In genomic region chr9:96977287-96978145, GRCm38 (mm10) we compare ENCODE assay signal across 10 mouse cellular contexts. TPM values are rescaled to one million over a fixed set of nuclear protein-coding genes. Genes with fewer than 3 reads are reported as not detected.
DNase-seq lines count a peak whose midpoint lies in the region; ATAC-seq and TF ChIP-seq lines count a peak whose summit lies in the region.
"Had no signal": no experiment of that assay in that cellular context is flagged by ENCODE, and none has a peak within 500 bp of the region (broad histone marks: within the 10 kb centered on the region; RNA-seq: fewer than 3 reads in every experiment).

No protein-coding gene starts in this region.

- WGBS in liver, adult 2 months, result 35% methylated on average over 13 of the region's 13 CpGs
- 60% methylated on average over 13 of the region's 13 CpGs for WGBS in liver, postnatal 0 days (ENCODE audit: insufficient replicate concordance)
- WGBS in embryonic facial prominence, embryonic 14.5 days, result 38% methylated on average over 13 of the region's 13 CpGs
- 62% methylated on average over 13 of the region's 13 CpGs for WGBS in intestine, postnatal 0 days
- 41% methylated on average over 13 of the region's 13 CpGs for WGBS in neural tube, embryonic 15.5 days

- no peak overlapping the region for H3K4me2 ChIP-seq in liver, postnatal 0 days (ENCODE audit: low read depth, low read length)
- H3K4me2 ChIP-seq in embryonic facial prominence, embryonic 14.5 days (ENCODE audit: low read depth, low read length), result no peak overlapping the region
- no peak overlapping the region for H3K4me2 ChIP-seq in intestine, postnatal 0 days (replicated peaks; ENCODE audit: low read depth)
- no peak overlapping the region for H3K4me2 ChIP-seq in neural tube, embryonic 15.5 days
- H3K4me2 ChIP-seq: stomach, embryonic 15.5 days had no signal

- peak; percentile 47 for DNase-seq in liver, adult 2 months (ENCODE audit: extremely low read depth, low read depth, low spot score)
- no peak for DNase-seq in liver, postnatal 0 days
- DNase-seq in embryonic facial prominence, embryonic 14.5 days (ENCODE audit: low spot score), result peak; percentile 20
- no peak for DNase-seq in right cerebral cortex, postnatal 25 days
- no peak for DNase-seq in frontal cortex, postnatal 10 days (ENCODE audit: low spot score in 2 of 2)
- no peak for DNase-seq in urinary bladder, adult 2 months (ENCODE audit: low spot score)
- DNase-seq: layer of hippocampus, adult 9-11 months had no signal

- H3K4me3 ChIP-seq in liver, adult 2 months (ENCODE audit: insufficient read depth, low read depth, low read length), result no peak overlapping the region
- H3K4me3 ChIP-seq in liver, postnatal 0 days (ENCODE audit: low read depth, low read length), result no peak overlapping the region
- no peak overlapping the region for H3K4me3 ChIP-seq in embryonic facial prominence, embryonic 14.5 days (ENCODE audit: low read depth, low read length)
- no peak overlapping the region for H3K4me3 ChIP-seq in intestine, postnatal 0 days (ENCODE audit: low read depth, low read length)
- no peak overlapping the region for H3K4me3 ChIP-seq in neural tube, embryonic 15.5 days (replicated peaks)
- H3K4me3 ChIP-seq: stomach, embryonic 15.5 days had no signal

- H3K4me1 ChIP-seq in liver, adult 2 months (ENCODE audit: control insufficient read depth, insufficient read depth, low read length), result peaks cover 20% of the 10 kb centered on the region
- peaks cover 2% of the 10 kb centered on the region; the same call in 1 of the 2 replicates for H3K4me1 ChIP-seq in liver, postnatal 0 days (ENCODE audit: insufficient read depth)
- peaks cover 24% of the 10 kb centered on the region for H3K4me1 ChIP-seq in embryonic facial prominence, embryonic 14.5 days (ENCODE audit: control insufficient read depth, insufficient read depth, low read length)
- peaks cover 19% of the 10 kb centered on the region for H3K4me1 ChIP-seq in intestine, postnatal 0 days (replicated peaks; ENCODE audit: control insufficient read depth, insufficient read depth, low read length)
- peaks cover 62% of the 10 kb centered on the region for H3K4me1 ChIP-seq in neural tube, embryonic 15.5 days

- H3K9me3 ChIP-seq in liver, postnatal 0 days (ENCODE audit: low read length), result no peaks in the 10 kb centered on the region
- H3K9me3 ChIP-seq in embryonic facial prominence, embryonic 14.5 days (ENCODE audit: control insufficient read depth, low read length), result no peaks in the 10 kb centered on the region
- H3K9me3 ChIP-seq in intestine, postnatal 0 days (ENCODE audit: control insufficient read depth), result no peaks in the 10 kb centered on the region
- H3K9me3 ChIP-seq in neural tube, embryonic 15.5 days (replicated peaks), result no peaks in the 10 kb centered on the region
- H3K9me3 ChIP-seq: stomach, embryonic 15.5 days had no signal

- H3K36me3 ChIP-seq in liver, adult 2 months (ENCODE audit: control insufficient read depth, insufficient read depth, low read length), result no peaks in the 10 kb centered on the region
- no peaks in the 10 kb centered on the region for H3K36me3 ChIP-seq in liver, postnatal 0 days (replicated peaks; ENCODE audit: insufficient read depth, low read length)
- H3K36me3 ChIP-seq in embryonic facial prominence, embryonic 14.5 days (ENCODE audit: control insufficient read depth, insufficient read depth, low read length), result no peaks in the 10 kb centered on the region
- no peaks in the 10 kb centered on the region for H3K36me3 ChIP-seq in intestine, postnatal 0 days (ENCODE audit: control insufficient read depth, insufficient read depth)
- H3K36me3 ChIP-seq in neural tube, embryonic 15.5 days, result no peaks in the 10 kb centered on the region
- H3K36me3 ChIP-seq: stomach, embryonic 15.5 days had no signal

- no peak for TF ChIP-seq POLR2A in liver, adult 2 months (IDR thresholded peaks at IDR 0.05; ENCODE audit: extremely low read depth, insufficient read depth, low read length)

- no peaks in the 10 kb centered on the region for H3K27me3 ChIP-seq in liver, adult 2 months (ENCODE audit: control insufficient read depth, insufficient read depth, low read length)
- H3K27me3 ChIP-seq in liver, postnatal 0 days (ENCODE audit: insufficient read depth, low read length), result no peaks in the 10 kb centered on the region
- no peaks in the 10 kb centered on the region for H3K27me3 ChIP-seq in embryonic facial prominence, embryonic 14.5 days (replicated peaks; ENCODE audit: control insufficient read depth, insufficient read depth, low read length)
- no peaks in the 10 kb centered on the region for H3K27me3 ChIP-seq in intestine, postnatal 0 days (replicated peaks; ENCODE audit: control insufficient read depth, insufficient read depth, low read length)
- H3K27me3 ChIP-seq in neural tube, embryonic 15.5 days (replicated peaks), result no peaks in the 10 kb centered on the region
- H3K27me3 ChIP-seq: stomach, embryonic 15.5 days had no signal

- TF ChIP-seq CTCF in liver, adult 2 months (IDR thresholded peaks at IDR 0.05; ENCODE audit: low read depth, low read length), result no peak
- TF ChIP-seq CTCF in liver, postnatal 0 days (IDR thresholded peaks at IDR 0.05; ENCODE audit: low read depth), result no peak
- TF ChIP-seq CTCF in intestine, postnatal 0 days (IDR thresholded peaks at IDR 0.05; ENCODE audit: low read depth), result no peak

- no peak overlapping the region for H3K27ac ChIP-seq in liver, adult 2 months (replicated peaks; ENCODE audit: insufficient read depth, low read depth, low read length)
- H3K27ac ChIP-seq in liver, postnatal 0 days (ENCODE audit: low read depth), result no peak overlapping the region
- no peak overlapping the region for H3K27ac ChIP-seq in embryonic facial prominence, embryonic 14.5 days (replicated peaks; ENCODE audit: low read depth, low read length)
- H3K27ac ChIP-seq in intestine, postnatal 0 days (ENCODE audit: low read depth, low read length), result no peak overlapping the region
- peak overlapping the region; percentile 19; the same call in 1 of the 2 replicates for H3K27ac ChIP-seq in neural tube, embryonic 15.5 days (replicated peaks)
- H3K27ac ChIP-seq: stomach, embryonic 15.5 days had no signal

- no peaks in the 10 kb centered on the region for H3K79me2 ChIP-seq in liver, adult 2 months (ENCODE audit: control insufficient read depth, insufficient read depth, low read length)

- ATAC-seq in liver, postnatal 0 days, result no peak
- ATAC-seq in embryonic facial prominence, embryonic 14.5 days (ENCODE audit: low read depth), result no peak
- ATAC-seq in intestine, postnatal 0 days, result 0 out of 2 replicates have a peak, but pooled peaks have one; percentile 10
- ATAC-seq in neural tube, embryonic 15.5 days (ENCODE audit: low FRiP score), result no peak

- no peak overlapping the region for H3K9ac ChIP-seq in liver, adult 2 months (ENCODE audit: low read depth, low read length)
- H3K9ac ChIP-seq in liver, postnatal 0 days (replicated peaks), result no peak overlapping the region
- no peak overlapping the region for H3K9ac ChIP-seq in embryonic facial prominence, embryonic 14.5 days (ENCODE audit: low read depth, low read length)
- no peak overlapping the region for H3K9ac ChIP-seq in intestine, postnatal 0 days (ENCODE audit: low read depth, low read length)
- H3K9ac ChIP-seq in neural tube, embryonic 15.5 days (replicated peaks), result no peak overlapping the region; the same call in 1 of the 2 replicates
- H3K9ac ChIP-seq: stomach, embryonic 15.5 days had no signal

- TF ChIP-seq EP300 in liver, postnatal 0 days (IDR thresholded peaks at IDR 0.05; ENCODE audit: low read depth), result no peak

RNA-seq across cellular contexts. Expression of gene Spsb4, which starts 41.1 kb away (rescaled TPM):
- 1.5 and 2.1 TPM in 2 replicates for total RNA-seq in liver, adult 2 months (2014; rRNA removed)
- 2.9 and 3.5 TPM in 2 replicates for polyA plus RNA-seq in liver, adult 2 months (2012; rRNA removed)
- polyA plus RNA-seq in liver, postnatal 0 days (2015; fragmentation: Nextera tagmentation; extraction: Ambion mirVana), result 0.99 and 1.0 TPM in 2 replicates
- 12.6 and 15.0 TPM in 2 replicates for polyA plus RNA-seq in embryonic facial prominence, embryonic 14.5 days (2014; fragmentation: Nextera tagmentation; extraction: Ambion mirVana)
- polyA plus RNA-seq in intestine, postnatal 0 days (2015; fragmentation: Nextera tagmentation; extraction: Ambion mirVana), result 23.4 and 25.0 TPM in 2 replicates
- polyA plus RNA-seq in neural tube, embryonic 15.5 days (2015; fragmentation: Nextera tagmentation; extraction: Ambion mirVana), result 28.5 and 31.0 TPM in 2 replicates
- 0.41 and 0.60 TPM in 2 replicates for polyA plus RNA-seq in urinary bladder, adult 2 months (2012; rRNA removed)

Comparison
In these comparisons a context has a peak if more than half of its experiments do, and no peak if none do; other contexts are left out.
1. DNase-seq: peak in liver, adult 2 months (single experiment) and embryonic facial prominence, embryonic 14.5 days (single experiment); none in liver, postnatal 0 days (single experiment), right cerebral cortex, postnatal 25 days (single experiment), frontal cortex, postnatal 10 days (0 of 2) and urinary bladder, adult 2 months (single experiment).